7 mouse cellular contexts compared by ENCODE assay signal in the genomic region with DNA sequence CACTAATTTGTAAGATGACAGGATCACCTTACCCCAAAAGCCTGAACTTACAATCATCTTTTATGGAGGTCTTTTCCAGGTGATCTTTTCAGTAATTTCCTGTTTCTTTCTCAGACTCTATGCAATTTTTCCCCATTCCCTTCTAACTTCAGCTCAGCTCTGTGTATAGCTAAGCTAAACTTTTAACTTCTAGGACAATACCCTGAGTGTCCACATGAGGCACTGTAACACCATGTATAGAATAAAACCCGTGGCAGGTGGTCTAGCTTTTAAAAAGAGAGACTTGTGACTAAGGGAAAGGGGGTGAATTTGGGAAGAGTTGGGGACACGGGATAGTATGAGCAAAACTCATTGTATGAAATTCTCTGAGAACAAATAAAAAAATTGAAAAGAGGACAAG. TPM values are rescaled to one million over a fixed set of nuclear protein-coding genes. Genes with fewer than 3 reads are reported as not detected.
DNase-seq lines count a peak whose midpoint lies in the region; ATAC-seq lines count a peak whose summit lies in the region.

No protein-coding gene starts in this region.

- no peaks in the 10 kb centered on the region for H3K36me3 ChIP-seq in hindbrain, embryonic 12.5 days
- H3K36me3 ChIP-seq in midbrain, embryonic 15.5 days (replicated peaks): no peaks in the 10 kb centered on the region

- no peak overlapping the region for H3K9ac ChIP-seq in hindbrain, embryonic 12.5 days
- no peak overlapping the region for H3K9ac ChIP-seq in midbrain, embryonic 15.5 days

- no peak overlapping the region for H3K4me2 ChIP-seq in hindbrain, embryonic 12.5 days (replicated peaks)
- H3K4me2 ChIP-seq in midbrain, embryonic 15.5 days: no peak overlapping the region

- no peaks in the 10 kb centered on the region for H3K4me1 ChIP-seq in hindbrain, embryonic 12.5 days
- no peaks in the 10 kb centered on the region for H3K4me1 ChIP-seq in midbrain, embryonic 15.5 days

- peak; percentile 59 for ATAC-seq in hindbrain, embryonic 12.5 days (ENCODE audit: low FRiP score)
- ATAC-seq in midbrain, embryonic 15.5 days (replicated peaks): peak; percentile 79
- no peak for ATAC-seq in granulocyte monocyte progenitor cell, adult 5-6 weeks (replicated peaks; ENCODE audit: poor library complexity, severe bottlenecking)

- WGBS in hindbrain, embryonic 12.5 days: 28% methylated on average over 2 of the region's 2 CpGs
- WGBS in midbrain, embryonic 15.5 days: 17% methylated on average over 2 of the region's 2 CpGs

- no peaks in the 10 kb centered on the region for H3K27me3 ChIP-seq in hindbrain, embryonic 12.5 days
- no peaks in the 10 kb centered on the region for H3K27me3 ChIP-seq in midbrain, embryonic 15.5 days (replicated peaks)

- peak; percentile 44 for DNase-seq in kidney, adult 9 months
- no peak for DNase-seq in kidney, adult 11 months
- peak; percentile 52 for DNase-seq in ES-CJ7 (ENCODE audit: low read depth, low spot score)
- peak; percentile 57 for DNase-seq in R1 (ENCODE audit: low read depth, low spot score)

- H3K9me3 ChIP-seq in hindbrain, embryonic 12.5 days (replicated peaks): no peaks in the 10 kb centered on the region
- H3K9me3 ChIP-seq in midbrain, embryonic 15.5 days: no peaks in the 10 kb centered on the region

- H3K27ac ChIP-seq in hindbrain, embryonic 12.5 days: no peak overlapping the region
- H3K27ac ChIP-seq in midbrain, embryonic 15.5 days: no peak overlapping the region

- H3K4me3 ChIP-seq in hindbrain, embryonic 12.5 days: no peak overlapping the region
- H3K4me3 ChIP-seq in midbrain, embryonic 15.5 days: no peak overlapping the region

RNA-seq across cellular contexts. Expression of gene Zim1, which starts 36.6 kb away (rescaled TPM):
- polyA plus RNA-seq in hindbrain, embryonic 12.5 days (2016; fragmentation: Nextera tagmentation; extraction: Ambion mirVana): 2.3 and 3.0 TPM in 2 replicates
- polyA plus RNA-seq in midbrain, embryonic 15.5 days (2015; fragmentation: Nextera tagmentation; extraction: Ambion mirVana): 6.7 and 7.8 TPM in 2 replicates
- not detected in 2 replicates for total RNA-seq in granulocyte monocyte progenitor cell, adult 5-6 weeks (2014; fragmentation: Nextera tagmentation)
- not detected in 2 replicates for total RNA-seq in granulocyte monocyte progenitor cell, adult 5-6 weeks (2017)
